Mouse (Mus musculus) layer of hippocampus, postnatal 10 days (tissue): ENCODE measurements around the gene Scpep1. TPM values are rescaled to one million over a fixed set of nuclear protein-coding genes. Genes with fewer than 3 reads are reported as not detected.
"Not testable (repeated sequence)": the region's sequence is repeated elsewhere in the genome, so short reads cannot be mapped to it uniquely, and the experiment has no call there.

ENCODE experiments used
- DNase-seq, 2 experiments: peaks; one replicate each; pipeline ENCODE4 v3.0.0; 2021; ENCODE audit warnings: low spot score in 2 of 2
- total RNA-seq, 2 experiments: library from RNA; stranded (reverse); gene quantifications; 2 replicates each; pipeline ENCODE4 v1.2.3; 2021

Gene Scpep1
- total RNA-seq, 2 experiments from 2014 or later: 17.9 to 19.0 TPM

GRCm38 (mm10) chr11:88931692-88932530, 23.4 kb downstream of the Scpep1 start:
- no peak for DNase-seq

GRCm38 (mm10) chr11:88926566-88926965, 28.7 kb downstream of the Scpep1 start:
- no peak for DNase-seq

- peak; percentile 16 to 26 for DNase-seq
Observed at GRCm38 (mm10) chr11:88909388-88910036, 45.8 kb downstream of the Scpep1 start.

DNA sequence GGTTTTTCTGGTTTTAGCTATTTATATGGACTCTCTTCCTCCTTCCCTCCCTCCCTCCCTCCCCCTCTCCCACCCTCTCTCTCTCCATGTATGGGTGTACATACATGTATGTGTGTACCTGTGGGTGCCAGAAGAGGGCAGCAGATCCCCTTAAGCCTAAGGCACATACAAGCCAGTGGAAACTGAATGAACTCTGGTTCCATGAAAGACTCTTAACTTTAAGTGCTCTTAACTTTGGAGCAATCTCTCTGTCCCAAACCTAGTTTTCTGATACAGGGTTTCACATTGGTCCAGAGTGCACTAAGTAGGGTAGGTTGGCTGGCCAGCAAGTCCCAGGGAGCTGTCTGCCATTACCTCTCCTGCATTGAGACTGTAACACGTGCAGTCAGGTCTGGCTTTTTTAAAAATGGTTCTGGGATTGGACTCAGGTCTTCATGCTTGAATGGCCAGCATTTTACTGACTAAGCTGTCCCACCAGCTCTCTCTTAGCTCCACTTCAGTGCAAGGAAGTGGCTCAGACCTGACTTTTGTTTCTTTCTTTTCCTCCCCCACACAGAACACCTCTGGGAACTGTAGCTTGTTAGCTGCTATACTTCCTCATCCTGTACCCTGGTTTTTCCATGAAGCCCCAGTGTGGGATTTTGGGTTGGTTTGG, 46.6 kb downstream of the Scpep1 start:
- DNase-seq: peak; percentile 51 to 56

DNA sequence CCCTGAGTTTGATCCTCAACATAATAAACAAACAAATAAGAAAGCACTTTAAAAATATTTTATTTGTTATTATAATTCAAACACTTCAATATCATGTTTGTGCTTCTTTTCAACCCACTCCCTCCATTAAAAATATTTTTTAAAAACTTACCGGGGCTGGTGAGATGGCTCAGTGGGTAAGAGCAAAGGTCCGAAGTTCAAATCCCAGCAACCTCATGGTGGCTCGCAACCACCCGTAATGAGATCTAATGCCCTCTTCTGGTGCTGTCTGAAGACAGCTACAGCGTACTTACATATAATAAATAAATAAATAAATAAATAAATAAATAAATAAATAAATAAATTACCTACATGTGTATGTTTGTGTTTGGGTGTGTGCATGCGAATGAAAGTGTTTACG, 47.4 kb downstream of the Scpep1 start:
- no peak for DNase-seq

DNA sequence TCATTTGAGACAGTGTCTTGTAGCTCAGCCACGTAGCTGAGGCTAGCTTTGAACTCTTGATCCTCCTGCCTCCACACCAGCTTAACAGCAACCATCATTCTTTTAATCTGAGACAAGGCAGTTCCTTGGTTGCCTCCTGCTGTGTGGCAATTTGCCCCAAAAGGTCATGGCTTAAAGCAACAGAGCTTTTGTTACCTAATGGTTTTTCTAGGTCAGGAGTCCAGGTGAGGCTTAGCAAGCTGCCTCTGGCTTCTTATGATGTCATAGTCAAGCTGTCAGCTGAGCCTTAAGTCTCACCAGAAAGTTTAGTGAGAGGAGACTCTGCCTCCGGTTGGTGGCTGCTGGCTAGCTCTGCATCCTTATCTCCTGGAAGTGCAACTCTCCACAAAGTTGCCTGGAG, 49.6 kb downstream of the Scpep1 start:
- no peak for DNase-seq

DNA sequence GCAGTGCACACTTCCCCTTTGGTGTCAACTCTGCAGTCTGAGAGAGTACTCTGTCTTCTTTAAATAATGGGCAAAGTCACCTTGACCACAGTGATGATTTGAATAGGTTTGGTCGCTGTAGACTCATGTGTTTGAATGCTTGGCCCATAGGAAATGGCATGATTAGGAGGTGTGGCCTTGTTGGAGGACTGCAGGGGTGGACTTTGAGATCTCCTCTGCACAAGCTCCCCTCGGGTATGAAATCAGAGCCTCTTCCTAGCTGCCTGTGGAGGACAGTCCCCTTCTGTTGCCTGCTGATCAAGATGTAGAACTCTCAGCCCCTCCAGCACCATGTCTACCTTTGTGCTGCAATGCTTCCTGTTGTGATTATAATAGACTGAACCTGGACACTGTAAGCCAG, 51.2 kb downstream of the Scpep1 start:
- DNase-seq: no peak

DNA sequence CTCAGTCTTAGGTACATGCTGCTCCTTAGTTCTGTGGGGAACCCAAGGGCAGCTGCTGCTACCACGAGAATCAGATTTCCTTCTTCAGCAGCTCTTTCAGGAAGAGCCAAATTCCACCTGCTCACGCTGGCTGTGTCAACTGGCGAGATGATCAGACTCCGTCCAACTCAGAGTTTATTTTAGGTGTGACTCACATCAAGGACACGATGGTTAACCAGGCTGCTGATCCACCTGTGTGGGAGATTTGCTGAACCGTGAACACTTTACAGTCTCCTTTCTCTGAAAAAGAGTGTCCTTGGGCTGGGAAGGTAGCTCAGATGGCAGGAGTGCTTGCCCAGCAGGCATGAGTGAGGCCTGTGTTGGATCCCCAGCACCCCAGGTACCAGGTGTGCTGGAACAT, 52.5 kb downstream of the Scpep1 start:
- no peak for DNase-seq

DNA sequence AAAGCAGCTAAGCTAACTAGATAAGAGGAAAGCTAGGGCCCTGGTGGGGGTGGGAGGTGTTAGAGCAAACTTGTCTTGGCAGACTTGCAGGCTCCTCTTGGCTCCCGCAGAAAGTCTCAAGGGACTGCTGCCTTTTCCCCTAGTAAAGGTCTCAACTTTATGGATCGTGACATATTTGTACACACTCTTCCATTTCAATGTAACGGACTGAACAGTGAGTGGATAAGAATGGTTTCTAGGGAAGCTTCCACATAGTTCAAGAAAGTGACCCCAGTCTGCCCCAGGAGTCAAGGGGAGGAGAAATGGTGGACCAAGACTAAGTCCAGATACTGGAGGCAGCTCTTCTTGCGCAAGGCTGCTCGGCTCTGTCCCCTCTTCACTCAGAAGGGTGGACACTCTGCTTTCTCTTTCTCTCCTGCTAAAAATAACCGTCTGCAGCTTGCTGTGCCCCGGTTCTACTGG, 53.9 kb downstream of the Scpep1 start:
- DNase-seq: no peak

GRCm38 (mm10) chr11:88899561-88899960, 55.7 kb downstream of the Scpep1 start:
- DNase-seq: no peak

DNA sequence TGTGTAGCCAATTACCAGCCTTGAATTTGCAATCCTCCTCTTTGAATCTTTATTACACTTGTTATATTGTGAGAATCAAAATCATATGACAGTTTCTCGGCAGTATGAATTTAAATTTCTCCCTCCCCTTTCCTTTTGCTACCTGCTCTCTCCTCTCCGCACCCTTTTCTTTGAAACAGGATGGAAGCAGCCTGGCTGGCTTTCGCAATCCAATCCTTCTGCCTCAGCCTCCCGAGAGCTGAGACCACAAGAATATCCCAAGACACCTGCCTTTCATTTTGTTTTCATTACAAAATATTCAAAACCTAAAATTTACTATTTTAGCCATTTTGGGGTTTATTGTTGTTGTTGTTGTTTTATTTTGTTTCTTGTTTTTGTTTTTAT, 56.9 kb downstream of the Scpep1 start:
- DNase-seq: no peak

- DNase-seq: no peak
Observed at GRCm38 (mm10) chr11:88897624-88898379, 57.5 kb downstream of the Scpep1 start.

DNA sequence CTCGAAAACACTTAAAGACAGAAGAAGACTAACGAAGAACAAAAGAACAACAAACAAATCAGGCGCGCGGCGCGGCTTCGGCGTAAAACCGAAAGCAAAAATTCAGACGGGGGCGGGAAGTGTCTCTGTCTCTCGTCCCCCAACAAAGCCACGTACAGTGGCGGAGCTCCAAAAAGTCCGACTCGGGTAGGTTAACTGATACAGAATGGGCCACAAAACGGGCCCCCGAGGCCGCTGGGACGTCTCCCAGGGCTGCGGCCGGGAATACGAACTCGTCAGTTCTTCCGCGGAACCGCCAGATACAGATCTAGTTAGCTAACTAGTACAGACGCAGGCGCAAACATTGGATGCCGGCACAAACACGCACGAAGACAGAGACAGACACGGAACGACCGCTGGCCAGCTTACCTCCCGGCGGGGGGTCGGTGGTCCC, 59.4 kb downstream of the Scpep1 start:
- DNase-seq: peak; percentile 21 to 45

DNA sequence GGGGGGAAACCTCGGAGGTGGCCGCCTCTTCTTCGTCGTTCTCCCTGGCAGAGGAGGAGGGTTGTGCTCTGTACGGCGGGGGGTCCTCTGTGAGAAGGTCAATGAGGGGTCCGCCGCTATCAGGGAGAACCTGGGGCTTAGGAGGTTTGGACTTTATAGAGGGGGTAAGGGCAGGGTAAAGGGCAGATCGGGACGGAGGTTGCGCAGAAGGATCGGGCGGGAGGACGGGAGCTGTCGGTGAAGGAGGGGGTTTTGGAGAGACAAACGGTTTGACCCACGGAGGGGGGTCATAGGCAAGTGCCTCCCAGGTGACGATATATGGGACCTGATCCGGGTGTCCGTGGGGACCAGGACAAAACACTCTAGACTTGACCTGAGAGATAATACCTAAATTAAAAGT, 60.0 kb downstream of the Scpep1 start:
- DNase-seq: peak in 1 of 2 experiments; percentile 25

GRCm38 (mm10) chr11:88894279-88894678, 61.0 kb downstream of the Scpep1 start:
- not testable (repeated sequence) for DNase-seq

DNA sequence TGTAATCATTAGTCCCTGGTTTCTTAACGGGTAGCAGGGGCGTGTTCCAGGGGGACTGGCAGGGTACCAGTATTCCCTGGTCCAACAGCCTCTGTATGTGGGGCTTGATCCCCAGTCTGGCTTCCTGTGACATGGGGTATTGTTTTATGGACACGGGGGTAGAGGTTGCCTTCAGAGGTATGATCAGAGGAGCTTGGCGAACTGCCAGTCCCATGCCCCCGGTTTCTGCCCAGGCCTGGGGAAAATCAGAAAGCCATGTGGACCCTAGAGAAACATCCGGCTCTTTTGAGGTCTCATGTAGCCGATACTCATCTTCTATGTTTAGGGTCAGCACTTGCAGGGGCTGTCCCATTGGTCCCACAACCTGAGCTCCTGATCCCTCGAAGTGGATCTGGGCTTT, 61.8 kb downstream of the Scpep1 start:
- not testable (repeated sequence) for DNase-seq

- peak; percentile 12 to 22 for DNase-seq
Observed at GRCm38 (mm10) chr11:88892789-88893188, 62.5 kb downstream of the Scpep1 start.

DNA sequence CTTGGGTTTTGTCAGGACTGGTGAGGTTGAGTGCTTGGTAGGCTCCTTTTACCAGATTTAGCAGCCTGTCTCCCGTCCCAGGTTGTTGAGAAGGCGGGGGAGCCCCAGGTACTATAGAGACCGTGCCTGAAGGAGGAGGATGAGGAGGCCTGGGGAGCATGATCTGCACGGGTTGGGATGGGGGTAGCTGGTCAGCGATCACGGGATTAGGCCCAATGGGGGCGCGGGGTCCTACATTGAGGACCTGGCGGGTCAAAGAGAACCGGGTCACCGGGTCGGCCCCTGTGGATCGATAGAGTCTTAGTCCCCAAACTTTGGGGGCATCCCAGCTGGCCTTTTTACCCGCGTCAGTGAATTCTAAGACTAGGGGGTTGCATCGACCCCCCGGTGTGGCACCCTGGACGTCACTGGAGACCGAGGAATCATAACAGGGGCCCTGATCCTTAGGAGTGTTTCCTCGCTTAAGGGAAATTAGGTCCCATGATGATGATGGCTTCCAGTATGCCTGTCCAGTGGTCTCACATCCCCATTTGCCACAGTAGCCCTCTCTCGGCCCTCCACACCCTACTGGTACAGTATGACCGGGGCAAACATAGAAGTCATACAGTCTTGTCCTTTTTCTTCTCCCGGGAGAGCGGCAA, 63.2 kb downstream of the Scpep1 start:
- peak; percentile 57 to 60 for DNase-seq

- DNase-seq: peak; percentile 20 to 40
Observed at GRCm38 (mm10) chr11:88891446-88891845, 63.8 kb downstream of the Scpep1 start.

GRCm38 (mm10) chr11:88890904-88891303, 64.4 kb downstream of the Scpep1 start:
- peak in 1 of 2 experiments; percentile 22 for DNase-seq

- no peak for DNase-seq
Observed at GRCm38 (mm10) chr11:88888996-88889395, 66.3 kb downstream of the Scpep1 start.
